Mouse (Mus musculus) cerebellum, adult 8-10 months (tissue): Measurements from ENCODE around the gene Lingo3.
"Not testable (repeated sequence)": the region's sequence is repeated elsewhere in the genome, so short reads cannot be mapped to it uniquely, and the experiment has no call there.

Experiments
- DNase-seq: peaks from one replicate; pipeline ENCODE4 v3.0.0; 2022

Lingo3 gene

DNA sequence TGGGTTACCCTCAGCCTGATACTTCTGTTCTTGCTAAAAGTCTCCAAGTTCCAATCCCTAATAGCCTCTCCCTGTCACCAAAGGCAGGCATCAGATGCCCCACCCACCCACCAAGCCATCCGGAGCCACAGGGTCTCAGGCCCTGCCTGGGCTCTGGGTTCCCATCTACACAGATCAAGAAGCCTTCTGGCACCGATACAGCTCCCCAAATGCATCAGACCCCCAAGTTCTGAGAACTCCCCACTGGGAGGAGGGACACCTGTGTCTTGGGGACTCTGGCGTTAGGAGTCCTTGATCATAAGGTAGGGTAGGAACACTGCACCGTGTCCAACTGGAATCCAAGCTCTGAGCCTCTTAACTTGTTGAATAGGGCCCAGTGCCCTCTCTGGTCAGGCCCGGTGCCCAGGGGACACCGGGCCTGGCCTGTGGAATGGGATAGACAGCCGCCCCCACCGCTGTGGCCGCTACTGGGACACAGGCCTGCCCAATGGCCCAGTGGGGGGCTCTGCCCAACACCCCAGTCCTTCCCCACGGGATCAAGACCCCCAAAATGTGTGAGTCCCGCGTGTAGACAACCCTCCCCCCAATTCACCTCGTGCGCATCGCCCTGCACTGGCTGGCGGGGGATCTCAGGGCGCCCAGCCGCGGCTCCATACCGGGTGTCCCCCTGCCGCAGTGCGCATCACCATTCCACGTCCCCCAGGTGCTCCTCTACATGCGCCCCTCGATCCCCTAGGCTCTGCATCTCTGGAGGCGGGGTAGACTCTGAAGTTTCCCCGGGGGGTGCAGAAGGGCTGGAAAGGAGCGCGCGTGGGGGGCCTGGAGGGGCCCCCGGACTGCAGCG lies 530 bp downstream of the Lingo3 start:
- DNase-seq = no peak

DNA sequence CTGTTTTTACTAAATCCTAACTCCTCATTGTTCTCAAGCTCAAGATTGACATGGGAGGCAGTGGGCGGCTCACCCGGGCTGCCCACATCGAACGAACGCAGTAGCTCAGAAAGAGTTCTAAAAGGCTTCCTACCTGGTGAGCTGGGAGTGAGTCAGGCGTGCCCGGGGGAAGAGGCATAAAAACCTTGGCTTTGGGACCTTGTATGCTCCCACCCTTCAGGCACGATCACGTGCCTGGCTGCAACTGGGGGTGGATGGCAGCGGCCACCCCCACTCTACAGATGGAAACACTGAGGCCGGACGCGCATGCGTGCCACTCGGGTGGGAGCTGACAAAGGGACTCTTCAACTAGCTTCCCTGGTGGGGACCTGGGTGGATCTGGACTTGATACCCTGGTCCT lies 1.5 kb downstream of the Lingo3 start:
- peak; percentile 36 for DNase-seq

DNA sequence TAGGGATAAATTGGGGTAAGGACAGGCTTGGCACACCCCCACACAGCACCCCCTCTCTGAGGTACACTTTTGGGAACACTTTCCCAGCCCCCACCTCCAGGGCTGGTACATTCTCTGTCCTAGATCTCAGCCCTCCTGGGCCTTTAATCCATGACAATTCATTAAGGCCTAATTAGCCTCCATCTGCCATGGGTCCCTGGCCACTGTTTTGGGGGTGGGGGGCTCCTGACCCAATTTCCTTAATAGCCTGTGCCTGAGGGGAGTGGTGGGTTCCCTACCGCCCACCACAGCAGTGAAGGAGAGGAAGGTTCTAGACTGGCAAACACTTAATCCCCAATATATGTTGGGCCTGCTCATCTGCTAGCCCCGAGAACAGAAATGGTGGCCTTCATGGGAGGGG lies 2.2 kb downstream of the Lingo3 start:
- DNase-seq = peak; percentile 33

DNA sequence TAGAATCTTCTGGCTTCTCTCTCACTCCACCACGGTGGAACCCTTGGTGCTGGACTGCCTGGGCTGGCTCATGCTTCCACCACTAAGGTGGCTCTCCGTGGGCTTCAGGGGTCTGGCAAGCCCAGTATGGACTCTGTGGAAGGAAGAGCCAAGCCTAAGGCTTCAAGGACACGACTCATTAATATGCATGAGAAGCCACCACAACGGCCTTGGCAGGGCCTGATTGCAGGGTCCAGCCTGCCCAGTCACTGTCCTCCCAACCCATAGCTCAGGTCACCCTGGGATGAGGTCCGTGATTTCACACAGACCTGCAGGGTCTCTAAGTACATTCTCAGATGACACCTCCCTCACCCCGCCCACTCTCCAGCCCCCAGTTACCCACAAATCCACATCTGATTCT lies 4.0 kb downstream of the Lingo3 start:
- no peak for DNase-seq

DNA sequence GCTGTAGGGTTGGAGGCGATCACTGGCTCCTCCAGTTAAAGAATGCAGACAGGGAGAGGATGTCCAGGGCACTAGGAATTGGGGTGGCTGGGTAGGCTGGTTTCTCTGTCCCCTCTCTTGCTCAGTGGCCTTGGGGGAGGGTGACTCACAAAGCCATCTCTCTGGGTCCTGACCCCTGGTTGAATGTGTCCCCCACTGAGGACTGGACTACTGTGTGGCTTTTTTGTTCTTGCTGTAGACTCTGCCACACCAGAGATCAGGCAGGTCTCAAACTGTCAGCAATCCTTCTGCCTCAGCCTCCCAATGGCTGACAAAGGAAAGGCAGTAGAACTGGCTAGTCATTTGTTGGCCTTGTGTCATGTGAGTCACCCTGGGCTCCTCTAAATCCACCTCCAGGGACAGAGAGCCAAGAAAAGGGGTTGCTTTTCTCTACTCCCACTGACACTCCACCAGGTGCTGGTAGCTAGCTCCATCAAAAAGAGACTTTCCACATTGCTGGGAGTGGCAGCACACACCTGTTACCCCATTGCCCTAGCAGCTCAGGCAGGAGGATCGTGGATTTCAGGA lies 5.4 kb downstream of the Lingo3 start:
- DNase-seq = peak; percentile 41

DNA sequence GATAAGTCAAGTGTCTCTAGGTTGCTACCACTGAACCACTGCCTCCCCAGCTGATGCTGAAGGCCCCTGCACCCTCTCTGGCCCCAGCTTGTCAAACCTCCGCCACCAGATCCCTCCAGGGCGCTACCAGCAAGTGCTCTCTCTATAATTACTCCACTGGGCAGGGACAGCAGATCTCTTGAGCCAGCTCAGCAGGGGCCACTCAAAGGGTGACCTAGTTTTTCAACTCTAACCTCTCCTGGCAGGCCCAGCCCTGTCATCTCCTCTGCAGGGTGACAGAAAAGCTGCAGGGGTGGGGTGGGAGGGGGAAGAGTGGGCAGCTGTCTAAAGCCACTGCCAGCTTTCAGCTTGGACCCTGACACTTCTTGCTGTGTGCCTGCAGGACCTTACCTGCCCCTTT lies 6.0 kb downstream of the Lingo3 start:
- peak; percentile 64 for DNase-seq

DNA sequence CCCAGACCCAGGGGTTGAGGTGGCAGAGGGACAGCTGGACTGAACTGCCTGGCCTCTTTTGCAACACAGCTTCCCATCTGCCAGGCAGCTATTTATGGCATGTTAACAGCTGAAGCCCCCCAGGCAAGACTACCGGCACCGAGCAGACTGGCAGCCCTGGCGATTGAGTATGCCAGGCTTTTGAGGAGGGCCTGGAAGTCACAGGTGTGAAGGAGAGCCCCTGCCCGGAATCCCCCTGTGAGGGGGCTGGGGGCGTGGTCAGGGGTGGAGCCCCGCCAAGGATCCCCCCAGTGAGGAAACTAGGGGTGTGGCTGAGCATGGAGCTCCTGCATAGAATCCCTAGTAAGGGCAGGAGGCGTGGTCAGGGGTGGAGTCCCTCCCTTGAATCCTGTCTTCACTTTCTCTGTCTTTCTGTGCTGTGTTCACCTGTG lies 6.9 kb downstream of the Lingo3 start:
- peak; percentile 57 for DNase-seq

DNA sequence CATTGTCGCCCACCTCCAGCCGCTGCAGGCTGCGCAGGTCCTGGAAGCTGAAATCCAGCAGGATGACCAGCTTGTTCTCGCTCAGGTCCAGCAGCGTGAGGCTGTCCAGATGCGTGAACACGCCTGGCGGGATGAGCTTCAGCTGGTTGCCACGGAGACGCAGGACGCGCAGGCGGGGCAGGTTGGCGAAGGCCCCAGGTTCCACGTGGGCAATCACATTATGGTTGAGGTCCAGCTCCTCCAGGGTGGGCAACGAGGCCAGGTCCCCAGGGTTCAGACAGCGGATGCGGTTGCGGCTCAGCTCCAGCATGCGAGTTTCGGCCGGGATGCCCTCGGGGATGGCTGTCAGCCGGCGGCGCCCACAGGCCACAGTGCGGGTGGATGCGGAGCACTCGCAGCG lies 8.2 kb downstream of the Lingo3 start:
- DNase-seq = no peak

DNA sequence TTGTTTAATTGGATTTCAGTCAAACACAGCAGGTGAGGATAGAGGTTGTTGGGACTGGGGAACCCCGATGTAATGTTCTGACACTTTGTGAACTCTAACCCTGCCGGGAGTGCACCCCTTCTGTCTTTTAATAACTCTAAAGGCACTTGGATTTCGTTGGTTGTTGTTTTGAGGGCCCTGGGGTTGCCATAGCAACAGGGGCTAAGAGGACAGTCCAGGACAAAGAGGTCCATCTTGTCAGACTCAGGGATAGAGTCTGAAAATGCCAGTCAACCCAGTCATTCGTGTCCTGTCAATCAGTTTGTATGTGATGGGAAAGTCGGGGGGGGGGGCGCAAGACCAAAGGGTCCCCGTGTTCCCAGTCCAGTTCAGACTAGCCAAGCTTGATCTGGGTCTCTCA lies 11.0 kb downstream of the Lingo3 start:
- DNase-seq = no peak

DNA sequence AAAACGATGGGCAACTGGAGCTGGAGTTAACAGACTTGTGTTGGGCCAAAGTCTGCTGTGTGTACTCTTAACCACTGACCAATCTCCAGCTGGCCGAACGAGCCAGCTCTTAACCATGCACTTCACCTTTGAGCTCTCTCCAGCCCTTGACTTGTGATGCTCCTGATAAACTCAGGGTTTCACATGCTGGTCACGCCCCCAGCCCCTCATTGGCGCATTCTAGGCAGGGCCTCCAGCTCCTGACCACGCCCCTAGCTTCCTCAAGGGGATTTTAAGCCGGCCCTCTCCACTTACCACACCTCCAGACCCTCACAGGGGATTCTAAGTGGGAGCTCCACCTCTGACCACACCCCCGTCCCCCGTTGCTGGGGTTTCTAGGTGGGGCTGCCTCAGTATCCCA lies 12.7 kb downstream of the Lingo3 start:
- DNase-seq = no peak

DNA sequence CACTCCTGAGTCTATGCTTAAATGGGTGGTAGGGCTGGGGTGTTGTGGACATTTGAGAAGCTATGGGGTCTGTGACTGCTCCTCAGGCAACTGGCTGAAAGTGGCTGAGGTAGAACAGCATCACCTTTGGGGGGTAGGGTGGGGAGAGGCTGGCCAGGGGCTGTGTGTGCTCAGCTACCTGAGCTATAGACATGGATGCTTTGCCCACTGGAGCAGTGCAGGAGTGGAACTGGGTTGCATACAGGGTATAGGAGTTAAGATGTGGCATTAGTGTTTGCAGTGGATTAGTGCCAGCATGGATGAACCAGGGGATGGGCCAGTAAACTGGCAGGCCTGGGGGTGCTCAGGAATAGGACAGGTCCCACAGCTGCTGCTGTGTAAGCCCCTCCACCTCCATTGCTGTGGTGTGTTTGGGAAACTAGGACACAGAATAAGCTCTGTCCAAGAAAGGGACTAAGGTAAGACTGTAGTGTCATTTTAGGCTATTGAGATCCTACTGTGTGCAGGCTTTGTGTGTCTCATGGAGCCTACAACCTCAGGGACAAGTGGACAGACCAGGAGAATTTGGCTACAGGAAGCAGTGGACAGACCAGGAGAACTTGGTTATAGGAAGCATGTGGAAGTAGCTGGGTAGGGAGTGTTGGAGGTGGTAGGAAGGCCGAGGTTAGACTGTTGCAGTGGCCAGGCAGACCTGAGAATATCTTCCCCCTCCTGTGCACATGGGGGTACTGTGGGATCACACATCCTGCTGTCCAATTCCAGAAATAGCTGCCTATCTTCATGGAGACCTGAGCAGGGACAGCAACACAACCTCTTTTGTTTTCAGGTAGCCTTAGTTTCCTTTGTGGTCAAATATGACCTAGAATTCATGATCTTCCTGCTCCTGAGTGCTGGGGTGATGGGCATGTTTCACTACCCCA lies 14.2 kb downstream of the Lingo3 start:
- DNase-seq = no peak

DNA sequence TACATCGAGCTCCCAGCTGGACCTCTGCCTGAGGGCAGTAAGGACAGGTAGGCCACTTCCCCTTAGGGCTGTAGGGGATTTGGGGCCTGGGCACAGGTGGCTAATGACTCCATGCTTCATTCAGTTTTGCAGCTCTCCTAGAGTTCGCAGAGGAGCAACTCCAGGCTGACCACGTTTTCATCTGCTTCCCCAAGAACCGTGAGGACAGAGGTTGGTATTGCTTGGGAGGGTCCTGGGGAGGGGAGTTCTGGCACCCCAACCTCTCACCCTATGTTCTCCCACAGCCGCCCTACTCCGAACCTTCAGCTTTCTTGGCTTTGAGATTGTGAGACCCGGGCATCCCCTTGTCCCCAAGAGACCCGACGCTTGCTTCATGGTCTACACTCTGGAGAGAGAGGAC lies 15.3 kb downstream of the Lingo3 start:
- not testable (repeated sequence) for DNase-seq

DNA sequence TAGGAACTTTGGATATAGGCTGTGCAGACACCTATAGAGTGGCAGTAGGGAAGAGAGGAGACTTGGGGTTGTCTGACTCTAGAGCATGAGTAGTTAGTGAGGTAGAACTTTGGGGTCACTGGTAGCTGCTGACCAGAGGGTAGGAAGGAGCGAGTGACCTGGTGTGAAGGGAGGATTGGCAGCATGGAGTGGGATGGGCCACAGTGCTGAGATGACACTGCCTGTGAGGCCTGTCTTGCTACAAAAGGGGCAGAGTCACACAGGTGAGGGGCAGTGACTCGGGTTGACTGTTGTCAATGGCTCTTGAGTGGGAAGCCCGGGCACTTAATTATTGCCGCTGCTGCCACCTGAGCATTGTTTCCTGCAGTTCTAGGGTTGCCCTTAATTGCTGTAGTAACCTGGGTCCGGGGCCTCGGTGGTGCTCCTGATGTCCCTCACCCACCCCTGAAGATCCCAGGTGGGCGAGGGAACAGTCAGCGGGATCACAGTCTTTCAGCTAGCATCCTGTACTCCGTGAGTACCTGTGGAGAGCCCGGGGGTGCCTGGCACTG lies 15.9 kb downstream of the Lingo3 start:
- DNase-seq = no peak

DNA sequence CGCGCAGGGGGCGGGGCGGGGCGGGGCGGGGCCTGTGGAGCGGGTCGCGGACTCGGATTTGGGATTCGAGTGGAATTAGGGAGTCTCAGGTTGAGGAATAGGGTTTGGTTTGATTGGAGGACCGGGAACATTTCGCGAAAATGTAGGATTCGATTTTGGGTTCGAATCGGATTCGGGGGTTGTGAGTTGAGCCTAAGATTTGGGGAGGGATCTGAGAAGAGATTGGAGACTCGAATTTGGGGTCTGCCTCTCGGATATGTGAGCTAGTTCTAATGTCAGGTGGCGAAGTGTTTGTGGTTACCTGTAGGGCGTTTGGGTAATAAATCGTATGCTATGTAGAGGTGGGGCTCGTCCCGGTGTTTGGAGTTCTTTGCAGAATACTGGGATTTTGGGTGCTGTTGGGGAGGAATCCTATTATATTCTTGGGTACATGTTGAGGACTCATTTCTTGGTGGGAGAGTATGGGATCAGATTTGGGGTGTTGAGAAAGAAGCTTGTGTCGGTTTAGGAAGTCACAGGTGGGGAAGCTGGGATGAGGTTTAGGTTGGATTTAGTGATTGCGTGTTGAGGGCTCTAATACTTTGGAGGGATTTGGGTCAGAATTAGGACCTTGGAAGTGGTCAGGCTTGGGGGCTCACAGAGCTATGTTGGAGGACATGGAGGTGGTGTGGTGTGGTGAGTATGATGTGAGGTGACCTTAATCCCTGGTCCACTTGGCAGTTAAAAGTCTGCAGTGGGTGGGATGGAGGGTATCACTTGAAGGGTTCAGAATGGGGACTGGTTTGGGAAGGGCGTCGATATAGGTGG lies 16.6 kb downstream of the Lingo3 start:
- DNase-seq = no peak

DNA sequence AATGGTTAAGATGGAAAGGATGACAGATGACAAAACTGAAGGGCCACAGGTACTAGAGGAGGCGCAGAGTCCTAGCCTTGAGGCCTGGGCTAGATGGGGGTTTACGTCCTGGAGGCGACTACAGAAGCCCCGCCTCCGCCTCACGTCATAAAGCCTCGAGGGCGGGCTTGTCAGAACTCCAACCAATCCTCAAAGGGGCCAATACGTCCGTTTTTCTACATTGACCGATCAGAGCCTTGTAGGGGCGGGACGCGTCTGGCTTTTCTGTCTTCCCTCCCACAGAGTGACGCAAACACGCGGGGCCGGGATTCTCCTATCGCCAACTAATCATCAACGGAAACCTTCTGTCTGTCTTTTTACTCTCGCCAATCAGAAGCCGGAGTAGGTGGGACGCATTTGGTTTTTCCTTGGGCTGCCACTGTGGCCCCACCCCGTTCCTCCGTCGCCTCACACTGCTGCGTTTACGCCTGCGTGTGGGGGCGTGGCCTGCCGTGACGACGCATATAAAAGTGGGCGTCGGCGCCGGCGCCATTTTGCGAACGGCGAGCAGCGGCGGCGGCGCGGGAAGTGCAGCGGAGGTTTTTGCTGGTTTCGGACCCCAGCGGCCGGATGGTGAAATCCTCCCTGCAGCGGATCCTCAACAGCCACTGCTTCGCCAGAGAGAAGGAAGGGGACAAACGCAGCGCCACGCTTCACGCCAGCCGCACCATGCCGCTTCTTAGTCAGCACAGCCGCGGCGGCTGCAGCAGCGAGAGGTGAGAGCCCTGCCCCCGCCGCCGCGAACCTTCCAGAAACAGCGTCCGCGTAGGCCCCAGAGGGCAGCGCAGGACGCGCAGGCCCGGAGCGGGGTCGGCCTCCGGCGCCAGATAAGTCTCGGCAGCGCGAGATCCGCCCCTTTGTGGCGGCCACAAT lies 17.4 kb downstream of the Lingo3 start, which contains the start of gene Oaz1:
Gene Oaz1, plus strand, starts transcription at position 506 of the 912 bp plus-strand sequence.
- DNase-seq = peak; percentile 99

DNA sequence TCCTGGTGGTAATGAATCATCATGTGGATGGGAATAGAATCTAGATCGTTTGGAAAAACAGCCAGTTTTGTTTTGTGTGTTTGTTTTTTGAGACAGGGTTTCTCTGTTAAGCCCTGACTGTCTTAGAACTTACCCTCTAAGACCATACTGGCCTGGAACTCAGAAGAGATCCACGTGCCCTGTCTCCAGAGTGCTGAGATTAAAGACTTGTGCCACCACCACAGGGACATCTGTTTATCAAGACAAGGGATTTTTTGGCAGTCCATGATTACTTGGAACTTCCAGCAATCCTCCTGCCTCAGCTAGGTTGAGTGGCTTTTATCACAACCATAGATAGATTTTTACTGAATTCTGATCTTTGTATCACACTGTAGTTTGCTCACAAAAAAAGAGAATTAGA lies 19.0 kb downstream of the Lingo3 start:
- no peak for DNase-seq

DNA sequence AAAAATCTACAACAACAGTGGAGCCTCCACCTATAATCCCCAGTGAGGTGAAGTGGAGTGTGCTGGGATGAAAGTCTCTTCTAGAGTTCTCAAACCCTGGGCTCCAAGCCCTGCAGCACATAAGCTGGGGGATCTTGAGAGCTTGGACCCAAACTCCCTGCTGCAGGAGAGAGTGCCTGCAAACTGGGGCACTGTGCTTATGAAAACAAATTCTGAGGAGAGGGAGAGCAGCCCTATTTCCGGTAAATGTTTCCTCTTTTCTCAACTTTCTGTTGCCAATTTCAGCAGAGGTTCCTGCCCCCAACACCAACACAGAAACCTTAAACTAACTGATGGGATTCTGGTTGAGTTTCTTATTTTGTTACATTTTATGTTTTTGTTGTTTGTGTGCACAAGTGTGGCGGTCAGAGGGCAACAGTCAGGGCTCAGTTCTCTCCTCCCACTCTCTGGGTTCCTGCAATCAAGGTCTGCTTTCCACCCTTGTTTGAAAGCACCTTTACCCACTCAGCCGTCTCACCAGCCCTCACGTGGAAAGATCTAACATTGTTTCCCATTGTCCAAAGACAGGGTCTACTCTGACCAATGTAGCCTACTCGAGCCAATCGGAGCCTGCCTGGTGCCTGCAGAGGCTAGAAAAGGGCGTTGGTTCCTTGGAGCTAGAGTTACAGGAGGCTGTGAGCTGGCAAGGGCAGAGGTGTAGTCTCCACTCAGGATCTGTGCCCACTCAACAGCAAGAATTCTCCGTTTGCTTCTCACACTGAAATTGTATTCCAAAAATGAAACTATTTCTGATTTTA lies 19.8 kb downstream of the Lingo3 start:
- no peak for DNase-seq

DNA sequence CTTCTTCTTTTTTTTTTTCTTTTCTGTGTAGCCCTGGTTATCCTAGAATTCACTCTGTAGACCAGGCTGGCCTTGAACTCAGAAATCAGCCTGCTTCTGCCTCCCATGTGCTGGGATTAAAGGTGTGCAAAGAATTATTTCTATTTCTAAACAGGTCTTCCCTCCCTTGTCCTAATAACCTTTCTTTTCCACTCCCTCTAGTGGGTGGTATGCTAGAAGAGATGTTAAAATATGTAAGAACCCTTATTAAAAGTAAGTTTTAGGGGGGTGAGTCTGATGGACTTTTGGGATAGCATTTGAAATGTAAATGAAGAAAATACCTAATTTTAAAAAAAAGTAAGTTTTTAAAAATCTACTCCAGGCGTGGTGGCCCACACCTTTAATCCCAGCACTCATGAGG lies 20.5 kb downstream of the Lingo3 start:
- no peak for DNase-seq

DNA sequence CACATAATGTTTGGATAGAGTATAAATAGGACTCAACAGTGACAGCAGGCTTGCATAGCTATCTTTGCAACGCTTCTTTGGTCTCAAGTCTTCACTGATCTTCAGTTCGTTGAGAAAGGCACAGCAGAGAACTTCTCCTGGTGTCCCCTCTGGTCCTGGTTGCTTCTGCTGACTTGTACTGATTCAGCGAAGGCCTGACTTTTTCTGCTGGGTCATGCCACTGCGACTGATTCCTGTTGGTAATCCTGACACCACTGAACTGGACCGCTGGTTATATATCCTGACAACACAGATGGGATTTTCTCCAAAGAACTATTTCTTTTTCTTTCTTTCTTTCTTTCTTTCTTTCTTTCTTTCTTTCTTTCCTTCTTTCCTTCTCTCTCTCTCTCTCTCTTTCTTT lies 21.3 kb downstream of the Lingo3 start:
- DNase-seq = no peak

DNA sequence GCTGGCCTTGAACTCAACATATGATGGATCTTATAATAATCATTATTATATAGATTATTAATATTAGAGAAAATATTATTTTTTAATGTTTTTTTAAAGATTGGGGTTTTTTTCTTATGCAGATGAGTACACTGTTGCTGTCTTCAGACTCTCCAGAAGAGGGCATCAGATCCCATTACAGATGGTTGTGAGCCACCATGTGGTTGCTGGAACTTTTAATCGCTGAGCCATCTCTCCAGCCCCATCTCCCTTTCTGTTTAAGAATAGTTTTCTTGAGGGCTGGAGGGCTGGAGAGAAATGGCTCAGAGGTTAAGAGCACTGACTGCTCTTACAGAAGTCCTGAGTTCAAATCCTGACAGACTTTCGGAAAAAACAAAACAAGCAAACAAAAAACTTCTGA lies 21.8 kb downstream of the Lingo3 start:
- DNase-seq = peak; percentile 35
